Mouse (Mus musculus): ENCODE measurements at regions not wholly inside any gene's neighbourhood (a gene's known extent, or its start where the extent isn't known, plus 50 kb on each side); places are given as distances from the start of the nearest gene placed in this dataset.

GRCm38 (mm10) chr16:93015636-93016035 lies 189.7 kb upstream of the Runx1 start:
- Histone ChIP-seq H3K36me3 (no peaks in the 10 kb centered on the region), H3K4me3 (no peak overlapping the region), H3K27ac (ENCODE audit: poor library complexity, severe bottlenecking) (no peak overlapping the region), H3K4me2 (no peak overlapping the region), H3K9ac (no peak overlapping the region), H3K4me1 (replicated peaks) (no peaks in the 10 kb centered on the region), H3K27me3 (replicated peaks) (peaks cover 86% of the 10 kb centered on the region), H3K9me3 (replicated peaks) (no peaks in the 10 kb centered on the region)
- no peak for ATAC-seq (ENCODE audit: insufficient number of reproducible peaks, low FRiP score)
- WGBS: 56% methylated on average over 6 of the region's 6 CpGs

GRCm38 (mm10) chr16:93014991-93015390 lies 189.0 kb upstream of the Runx1 start:
- H3K4me1 ChIP-seq (replicated peaks): no peaks in the 10 kb centered on the region
- H3K9ac ChIP-seq: no peak overlapping the region
- peaks cover 80% of the 10 kb centered on the region for H3K27me3 ChIP-seq (replicated peaks)
- 82% methylated on average over 9 of the region's 9 CpGs for WGBS
- H3K27ac ChIP-seq (ENCODE audit: poor library complexity, severe bottlenecking): no peak overlapping the region
- no peak overlapping the region for H3K4me3 ChIP-seq
- ATAC-seq (ENCODE audit: insufficient number of reproducible peaks, low FRiP score): no peak
- H3K9me3 ChIP-seq (replicated peaks): no peaks in the 10 kb centered on the region
- H3K4me2 ChIP-seq: no peak overlapping the region
- H3K36me3 ChIP-seq: no peaks in the 10 kb centered on the region

- Histone ChIP-seq H3K27me3 (replicated peaks) (peaks cover 69% of the 10 kb centered on the region), H3K9me3 (replicated peaks) (no peaks in the 10 kb centered on the region), H3K27ac (ENCODE audit: poor library complexity, severe bottlenecking) (no peak overlapping the region), H3K9ac (no peak overlapping the region), H3K4me2 (no peak overlapping the region), H3K36me3 (no peaks in the 10 kb centered on the region), H3K4me3 (no peak overlapping the region), H3K4me1 (replicated peaks) (no peaks in the 10 kb centered on the region)
- 40% methylated on average over 8 of the region's 8 CpGs for WGBS
- no peak for ATAC-seq (ENCODE audit: insufficient number of reproducible peaks, low FRiP score)
Measured at GRCm38 (mm10) chr16:93013881-93014280, 187.9 kb upstream of the Runx1 start.

GRCm38 (mm10) chr16:93013256-93013655 lies 187.3 kb upstream of the Runx1 start:
- Histone ChIP-seq H3K27me3 (replicated peaks) (peaks cover 66% of the 10 kb centered on the region), H3K4me3 (no peak overlapping the region), H3K36me3 (no peaks in the 10 kb centered on the region), H3K9me3 (replicated peaks) (no peaks in the 10 kb centered on the region), H3K4me1 (replicated peaks) (no peaks in the 10 kb centered on the region), H3K9ac (no peak overlapping the region), H3K4me2 (no peak overlapping the region), H3K27ac (ENCODE audit: poor library complexity, severe bottlenecking) (no peak overlapping the region)
- no peak for ATAC-seq (ENCODE audit: insufficient number of reproducible peaks, low FRiP score)
- 78% methylated on average over 7 of the region's 7 CpGs for whole genome bisulfite sequencing

GRCm38 (mm10) chr16:93011474-93011873 lies 185.5 kb upstream of the Runx1 start:
- no peak overlapping the region for H3K4me3 ChIP-seq
- peaks cover 63% of the 10 kb centered on the region for H3K27me3 ChIP-seq (replicated peaks)
- H3K27ac ChIP-seq (ENCODE audit: poor library complexity, severe bottlenecking): no peak overlapping the region
- no peak for ATAC-seq (ENCODE audit: insufficient number of reproducible peaks, low FRiP score)
- no peak overlapping the region for H3K4me2 ChIP-seq
- 88% methylated on average over 1 of the region's 1 CpGs for WGBS
- H3K4me1 ChIP-seq (replicated peaks): peaks cover 5% of the 10 kb centered on the region; the same call in 1 of the 2 replicates
- H3K36me3 ChIP-seq: no peaks in the 10 kb centered on the region
- no peaks in the 10 kb centered on the region for H3K9me3 ChIP-seq (replicated peaks)
- H3K9ac ChIP-seq: no peak overlapping the region

- Histone ChIP-seq H3K36me3 (no peaks in the 10 kb centered on the region), H3K4me2 (peak overlapping the region; percentile 64), H3K4me3 (peak overlapping the region; percentile 33), H3K4me1 (replicated peaks) (peaks cover 8% of the 10 kb centered on the region; the same call in 1 of the 2 replicates), H3K9me3 (replicated peaks) (no peaks in the 10 kb centered on the region), H3K27ac (ENCODE audit: poor library complexity, severe bottlenecking) (no peak overlapping the region), H3K27me3 (replicated peaks) (peaks cover 50% of the 10 kb centered on the region), H3K9ac (no peak overlapping the region)
- ATAC-seq (ENCODE audit: insufficient number of reproducible peaks, low FRiP score): no peak
- 4% methylated on average over 21 of the region's 21 CpGs for WGBS
Measured at GRCm38 (mm10) chr16:93006321-93006984, 180.5 kb upstream of the Runx1 start.

GRCm38 (mm10) chr16:93005470-93005869 lies 179.5 kb upstream of the Runx1 start:
- no peak overlapping the region for H3K4me2 ChIP-seq
- H3K27ac ChIP-seq (ENCODE audit: poor library complexity, severe bottlenecking): no peak overlapping the region
- WGBS: 16% methylated on average over 8 of the region's 8 CpGs
- no peak for ATAC-seq (ENCODE audit: insufficient number of reproducible peaks, low FRiP score)
- no peak overlapping the region for H3K4me3 ChIP-seq
- H3K27me3 ChIP-seq (replicated peaks): peaks cover 50% of the 10 kb centered on the region
- peaks cover 8% of the 10 kb centered on the region; the same call in 1 of the 2 replicates for H3K4me1 ChIP-seq (replicated peaks)
- no peak overlapping the region for H3K9ac ChIP-seq
- no peaks in the 10 kb centered on the region for H3K36me3 ChIP-seq
- H3K9me3 ChIP-seq (replicated peaks): no peaks in the 10 kb centered on the region

- 70% methylated on average over 4 of the region's 4 CpGs for WGBS
- H3K9me3 ChIP-seq (replicated peaks): 0 out of 2 replicates have a peak, but pooled peaks cover under 1% of the 10 kb centered on the region
- no peak overlapping the region for H3K4me3 ChIP-seq
- H3K27me3 ChIP-seq (replicated peaks): peaks cover 50% of the 10 kb centered on the region
- H3K27ac ChIP-seq (ENCODE audit: poor library complexity, severe bottlenecking): no peak overlapping the region
- H3K9ac ChIP-seq: no peak overlapping the region
- H3K4me2 ChIP-seq: no peak overlapping the region
- peaks cover 8% of the 10 kb centered on the region; the same call in 1 of the 2 replicates for H3K4me1 ChIP-seq (replicated peaks)
- H3K36me3 ChIP-seq: no peaks in the 10 kb centered on the region
- no peak for ATAC-seq (ENCODE audit: insufficient number of reproducible peaks, low FRiP score)
Measured at GRCm38 (mm10) chr16:93003830-93004229, 177.9 kb upstream of the Runx1 start.

GRCm38 (mm10) chr16:92998689-92999088 lies 172.7 kb upstream of the Runx1 start:
- Histone ChIP-seq H3K4me2 (no peak overlapping the region), H3K4me3 (no peak overlapping the region), H3K27me3 (replicated peaks) (peaks cover 30% of the 10 kb centered on the region), H3K9ac (no peak overlapping the region), H3K27ac (ENCODE audit: poor library complexity, severe bottlenecking) (no peak overlapping the region), H3K9me3 (replicated peaks) (0 out of 2 replicates have a peak, but pooled peaks cover 3% of the 10 kb centered on the region), H3K4me1 (replicated peaks) (no peaks in the 10 kb centered on the region), H3K36me3 (no peaks in the 10 kb centered on the region)
- ATAC-seq (ENCODE audit: insufficient number of reproducible peaks, low FRiP score): no peak
- WGBS: 86% methylated on average over 3 of the region's 3 CpGs

- Histone ChIP-seq H3K4me2 (no peak overlapping the region), H3K9ac (no peak overlapping the region), H3K27me3 (replicated peaks) (peaks cover 22% of the 10 kb centered on the region), H3K4me3 (no peak overlapping the region), H3K27ac (ENCODE audit: poor library complexity, severe bottlenecking) (no peak overlapping the region), H3K36me3 (no peaks in the 10 kb centered on the region), H3K9me3 (replicated peaks) (0 out of 2 replicates have a peak, but pooled peaks cover 3% of the 10 kb centered on the region), H3K4me1 (replicated peaks) (no peaks in the 10 kb centered on the region)
- 63% methylated on average over 6 of the region's 6 CpGs for WGBS
- no peak for ATAC-seq (ENCODE audit: insufficient number of reproducible peaks, low FRiP score)
Measured at GRCm38 (mm10) chr16:92997636-92998035, 171.7 kb upstream of the Runx1 start.

- Histone ChIP-seq H3K36me3 (no peaks in the 10 kb centered on the region), H3K4me3 (no peak overlapping the region), H3K4me2 (no peak overlapping the region), H3K27ac (ENCODE audit: poor library complexity, severe bottlenecking) (no peak overlapping the region), H3K9me3 (replicated peaks) (0 out of 2 replicates have a peak, but pooled peaks cover 3% of the 10 kb centered on the region), H3K27me3 (replicated peaks) (peaks cover 33% of the 10 kb centered on the region), H3K4me1 (replicated peaks) (no peaks in the 10 kb centered on the region), H3K9ac (no peak overlapping the region)
- no peak for ATAC-seq (ENCODE audit: insufficient number of reproducible peaks, low FRiP score)
- WGBS: 50% methylated on average over 4 of the region's 4 CpGs
Measured at GRCm38 (mm10) chr16:92995993-92996350, 170.0 kb upstream of the Runx1 start.

Data from heart, embryonic 12.5 days (tissue).